Mouse (Mus musculus): ENCODE data around the gene Cdkl4.

Cdkl4 gene

DNA sequence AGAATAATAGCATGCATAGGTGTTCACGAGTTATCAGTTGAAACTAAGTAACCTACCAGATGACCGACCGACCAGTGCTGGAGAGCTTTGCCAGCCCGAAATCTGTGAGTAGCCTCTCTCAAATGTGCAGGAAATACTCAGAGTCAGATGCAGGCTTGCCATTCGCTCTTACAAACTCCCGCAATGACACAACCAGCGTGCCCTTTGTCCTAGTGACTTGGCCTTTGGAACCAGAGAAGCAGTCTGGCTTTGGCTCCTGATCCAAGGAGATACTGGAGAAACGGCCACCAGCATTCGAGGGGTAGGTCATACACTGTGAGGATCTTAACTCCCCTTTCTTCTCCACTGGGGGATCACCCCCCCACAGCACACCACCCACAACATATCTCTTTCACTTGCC, 61.7 kb downstream of the Cdkl4 start:
- DNase-seq = no peak

DNA sequence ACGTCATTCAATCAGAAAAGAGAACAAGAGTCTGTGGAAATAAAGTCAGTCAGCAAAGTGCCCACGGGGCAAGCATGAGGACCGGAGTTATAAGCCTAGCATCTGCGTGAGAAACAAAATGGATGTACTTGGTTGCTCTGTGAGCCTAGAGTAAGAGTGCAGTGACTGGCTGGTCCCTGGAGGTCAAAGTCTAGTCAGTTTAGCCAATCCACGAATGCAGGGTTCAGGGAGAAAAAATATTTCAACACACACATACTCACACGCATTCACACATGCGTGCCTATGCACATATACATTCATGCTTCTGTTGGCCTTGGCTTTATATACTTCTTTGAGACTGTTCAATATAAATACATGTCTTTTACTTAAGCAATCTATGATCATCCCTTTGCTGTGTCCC, 62.1 kb downstream of the Cdkl4 start:
- DNase-seq = no peak

DNA sequence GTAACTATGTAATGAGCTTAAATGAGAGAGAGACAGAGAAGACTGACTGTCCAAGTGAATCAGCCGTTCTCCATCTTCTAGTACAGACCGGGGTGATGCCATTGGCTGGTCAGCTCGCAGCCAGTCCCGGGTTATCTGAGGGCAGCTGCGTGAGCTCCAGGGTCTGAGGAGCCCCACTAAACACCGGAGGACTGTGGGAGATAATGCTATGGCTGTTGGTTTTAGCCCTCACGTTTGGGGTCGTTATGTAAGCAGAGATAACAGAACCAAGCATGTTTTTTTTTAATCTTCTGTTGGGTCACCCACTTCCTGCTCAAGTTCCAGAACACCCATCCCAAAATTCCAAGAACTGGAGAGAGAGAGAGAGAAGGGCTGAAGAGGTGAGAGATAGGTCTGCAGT, 63.8 kb downstream of the Cdkl4 start:
- no peak for DNase-seq

DNA sequence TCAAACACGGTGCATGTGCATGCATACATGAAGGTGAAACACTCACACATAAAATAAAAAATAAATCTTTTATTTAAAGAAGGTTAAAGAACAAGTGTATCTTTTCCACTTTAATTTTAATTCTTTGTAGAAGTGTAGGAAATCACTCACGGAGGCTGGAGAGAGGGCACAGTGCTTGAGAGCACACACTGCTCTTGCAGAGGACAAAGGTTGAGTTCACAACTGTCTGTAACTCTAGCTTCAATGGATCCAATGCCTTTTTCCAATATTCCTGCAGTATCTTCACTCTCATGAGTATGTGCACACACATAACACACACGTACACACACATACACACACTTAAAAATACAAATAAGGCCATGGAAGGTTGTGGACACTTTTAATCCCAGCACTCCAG, 67.2 kb downstream of the Cdkl4 start:
- DNase-seq = no peak

DNA sequence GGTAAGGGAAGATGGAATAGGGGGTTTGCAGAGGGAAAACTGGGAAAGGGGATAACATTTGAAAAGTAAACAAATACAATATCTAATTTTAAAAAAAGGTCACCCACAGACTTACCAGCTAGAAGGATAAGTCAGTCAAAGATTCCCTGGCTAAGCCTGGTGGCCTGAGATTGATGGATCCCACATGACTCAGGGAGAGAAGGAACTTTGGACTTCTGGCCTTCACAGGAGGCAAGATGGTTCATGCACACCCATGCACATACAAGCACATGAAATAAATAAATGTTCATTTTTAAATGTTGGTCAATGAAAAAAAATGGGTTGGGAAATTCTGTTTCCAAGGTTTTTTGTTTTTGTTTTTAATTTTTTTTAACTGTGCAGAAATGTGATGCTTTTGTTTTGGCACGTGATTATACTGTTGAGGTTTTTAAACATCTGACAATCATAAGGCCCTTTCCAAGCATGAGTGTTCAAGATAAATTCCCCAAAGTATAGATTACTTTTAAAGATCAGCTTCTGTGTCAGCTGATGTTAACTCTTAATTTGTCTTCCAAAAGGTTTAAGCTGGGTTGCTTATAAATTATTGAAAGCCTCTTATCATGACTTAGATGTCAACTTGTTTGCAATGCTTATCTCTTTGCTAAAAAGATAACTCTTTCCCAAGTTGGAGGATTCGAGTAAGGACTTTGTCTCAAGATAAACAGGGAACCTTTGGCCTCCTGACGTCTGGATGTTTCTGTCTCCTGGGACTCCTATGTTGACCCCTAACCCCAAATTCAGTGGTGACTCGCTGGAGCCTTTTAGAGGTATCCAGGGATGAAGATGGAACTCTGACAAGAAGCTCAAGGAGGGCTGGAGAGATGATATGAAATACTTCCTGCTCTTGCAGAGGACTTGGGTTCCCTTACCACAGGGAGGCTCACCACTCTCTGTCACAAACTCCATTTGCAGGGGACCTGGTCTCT, 67.8 kb downstream of the Cdkl4 start:
- DNase-seq = no peak

DNA sequence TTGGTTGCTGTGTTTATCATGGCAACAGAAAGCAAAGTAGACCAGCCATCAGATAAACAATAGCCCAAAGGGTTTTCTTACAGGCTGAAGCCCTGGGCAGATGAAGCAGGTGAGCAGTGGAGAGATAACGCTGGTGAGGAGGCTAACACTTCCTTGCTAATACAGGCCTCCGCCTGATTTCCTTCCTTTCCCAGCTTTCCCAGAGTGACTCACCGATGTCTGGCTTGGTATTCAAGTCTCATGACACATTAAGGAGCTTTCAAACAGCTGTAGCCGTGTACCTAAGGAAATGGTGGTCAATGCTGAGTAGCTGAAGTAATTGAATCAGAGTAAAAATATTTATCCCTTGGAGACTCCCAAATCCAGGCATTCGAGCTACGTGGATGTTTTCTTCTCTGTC, 71.8 kb downstream of the Cdkl4 start:
- no peak for DNase-seq

DNA sequence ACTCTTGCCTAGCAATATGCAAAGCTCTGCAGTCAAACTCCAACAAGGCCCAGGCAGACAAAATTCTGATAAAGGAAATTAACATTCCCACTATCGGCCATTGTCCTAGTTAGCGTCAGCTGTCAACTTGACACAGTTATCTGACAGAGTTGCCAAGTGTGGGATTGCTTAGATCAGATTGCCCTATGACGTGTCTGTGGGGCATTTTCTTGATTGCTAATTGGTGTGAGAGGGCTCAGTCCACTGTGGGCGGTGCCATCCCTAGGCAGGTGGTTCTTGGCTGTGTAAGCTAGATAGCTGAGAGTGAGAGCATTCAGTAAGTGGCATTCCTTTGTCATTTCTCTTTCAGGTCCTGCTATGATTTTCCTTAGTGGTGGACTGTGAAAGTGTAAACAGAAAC, 72.3 kb downstream of the Cdkl4 start:
- DNase-seq = no peak

DNA sequence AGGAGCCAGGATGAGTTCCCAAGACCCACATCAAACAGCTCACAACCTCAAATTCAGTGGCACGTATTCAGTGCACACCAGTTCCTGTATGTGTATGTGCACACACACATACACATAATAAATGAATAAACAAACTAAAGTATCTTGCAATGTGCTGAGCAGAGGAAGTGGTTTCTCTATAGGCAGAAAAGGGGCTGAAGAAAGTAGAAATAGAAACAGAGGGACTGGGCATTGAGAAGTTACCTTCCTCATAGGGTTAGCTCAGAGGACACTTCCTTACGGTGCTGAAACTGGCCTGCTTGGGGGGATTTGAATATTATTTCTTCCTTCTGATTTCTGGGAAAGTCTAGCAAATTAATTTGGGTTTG, 75.8 kb downstream of the Cdkl4 start:
- no peak for DNase-seq

DNA sequence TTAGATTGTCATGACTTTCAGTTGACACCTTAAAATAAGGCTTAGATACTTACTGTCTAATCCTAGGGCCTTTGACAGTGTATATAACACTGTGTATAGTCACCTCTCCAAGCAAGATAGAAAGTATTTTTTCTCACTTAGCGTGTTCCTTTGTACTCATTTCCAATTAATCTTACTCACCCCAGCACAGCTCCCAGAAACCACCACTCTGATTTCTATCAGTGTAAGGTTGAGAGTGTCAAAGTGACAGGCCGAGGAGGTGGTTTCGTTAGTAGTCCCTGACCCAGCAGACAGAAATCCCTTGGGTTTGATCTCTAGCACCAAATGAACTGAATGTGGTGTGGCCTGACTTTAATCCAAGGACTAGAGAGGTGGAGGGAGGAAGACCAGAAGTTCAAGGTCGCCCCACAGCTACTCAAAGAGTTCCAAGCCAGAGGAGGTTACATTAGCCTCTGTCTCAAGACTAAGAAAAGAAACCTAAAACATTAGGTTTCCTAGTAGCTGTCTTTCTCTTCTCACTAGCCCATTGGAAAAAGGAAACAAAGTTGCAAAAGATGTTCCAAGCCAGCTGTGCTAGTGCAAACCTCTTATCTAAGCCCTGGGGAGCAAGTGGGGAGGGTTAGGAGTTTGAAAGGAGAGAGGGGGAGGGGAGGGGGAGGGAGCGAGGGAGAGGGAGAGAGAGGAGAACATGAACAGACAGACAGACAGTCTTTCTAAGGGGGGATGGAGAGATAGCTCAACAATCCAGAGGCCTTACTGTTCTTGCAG, 76.4 kb downstream of the Cdkl4 start:
- no peak for DNase-seq

DNA sequence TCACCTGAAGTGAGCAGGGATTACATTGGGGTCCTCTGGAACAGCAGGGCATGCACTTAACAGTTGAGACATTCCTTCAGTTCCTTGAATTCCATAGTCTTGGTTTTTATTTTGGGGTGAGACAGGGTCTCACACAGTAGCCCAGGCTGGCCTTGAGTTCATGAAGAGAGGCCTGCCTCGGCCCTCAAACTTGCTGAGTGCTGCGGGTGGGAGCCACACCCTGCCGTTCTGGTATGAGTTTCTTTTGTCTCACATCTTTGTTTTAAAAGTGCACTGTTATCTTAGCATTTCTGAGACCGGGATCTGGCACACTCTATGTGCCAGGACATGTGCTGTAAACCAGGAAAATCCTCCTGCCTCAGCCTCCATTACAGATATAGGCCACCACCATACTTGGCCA, 77.6 kb downstream of the Cdkl4 start:
- no peak for DNase-seq

DNA sequence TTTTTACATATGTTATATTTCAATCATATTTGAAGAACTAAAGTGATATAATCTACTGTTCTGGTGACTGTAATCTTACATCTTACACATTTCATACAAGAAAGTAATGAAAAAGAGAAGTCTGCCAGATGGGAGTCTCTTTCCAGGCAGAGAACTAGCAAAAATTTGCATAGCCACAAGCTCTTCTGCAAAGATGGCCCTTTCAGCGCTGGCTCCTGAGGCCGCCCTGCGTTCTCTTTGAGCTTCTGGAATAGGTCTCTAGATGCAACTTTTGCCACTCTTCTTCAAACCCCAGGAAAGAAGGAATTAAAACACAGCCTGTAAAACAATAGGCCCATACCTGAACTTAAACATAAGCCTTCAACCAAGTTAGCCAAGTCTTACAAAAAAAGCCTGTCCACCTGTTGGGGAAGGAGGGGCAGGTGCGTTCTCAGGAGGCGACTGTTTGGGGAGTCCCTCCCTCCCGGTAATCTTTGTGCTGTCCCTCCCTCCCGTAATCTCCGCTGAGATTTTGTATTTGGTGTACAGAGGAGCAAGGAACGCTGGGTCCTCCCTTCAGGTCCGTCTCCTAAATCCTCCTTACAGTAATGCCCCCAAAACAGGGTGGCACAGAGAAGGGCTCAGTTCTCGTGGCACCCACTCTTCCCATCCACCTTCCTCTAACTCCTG, 78.9 kb downstream of the Cdkl4 start:
- no peak for DNase-seq

DNA sequence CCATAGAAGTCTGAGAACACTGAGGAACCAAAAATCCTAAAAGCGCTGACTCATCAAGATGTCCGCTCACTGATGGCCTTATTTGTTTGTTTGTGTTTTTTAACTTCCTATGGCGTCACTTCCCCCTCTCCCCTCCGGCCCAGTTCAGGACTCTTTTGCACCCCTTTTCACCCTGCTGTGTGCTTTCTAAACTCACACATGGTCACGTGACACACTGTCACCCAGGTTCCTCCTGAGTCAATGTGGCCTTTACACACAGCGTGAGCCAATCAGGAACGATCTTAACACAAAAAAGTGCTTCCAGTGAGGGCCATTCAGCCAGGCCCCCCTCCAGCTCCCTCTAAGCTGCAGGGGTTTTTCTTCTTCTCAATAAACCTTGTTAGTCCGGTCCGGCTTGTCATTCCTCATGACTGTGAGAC, 80.4 kb downstream of the Cdkl4 start:
- DNase-seq = no peak

DNA sequence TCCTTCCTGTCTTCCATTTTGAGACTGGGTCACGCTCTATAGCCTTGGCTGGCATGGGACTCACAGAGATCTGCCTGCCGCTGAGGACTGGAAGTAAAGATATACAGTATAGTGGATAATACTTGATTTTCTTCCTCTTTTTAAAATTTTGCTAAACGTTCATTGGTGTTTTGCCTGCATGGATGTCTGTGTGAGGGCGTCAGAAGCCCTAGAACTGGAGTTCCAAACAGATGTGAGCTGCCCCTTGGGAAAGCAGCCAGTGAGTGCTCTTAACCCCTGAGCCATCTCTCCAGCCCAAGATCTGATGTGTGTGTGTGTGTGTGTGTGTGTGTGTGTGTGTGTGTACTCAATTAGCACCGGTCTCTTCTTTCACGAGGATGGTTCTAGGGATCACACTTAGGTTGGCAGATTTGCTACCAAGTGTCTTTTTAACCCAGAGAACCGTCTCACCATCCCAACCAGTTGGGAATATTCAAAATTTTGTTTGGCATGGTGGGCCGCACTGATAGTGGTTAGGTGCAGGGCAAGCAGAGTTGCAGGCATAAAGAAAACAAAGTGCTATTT, 80.9 kb downstream of the Cdkl4 start:
- DNase-seq = no peak

DNA sequence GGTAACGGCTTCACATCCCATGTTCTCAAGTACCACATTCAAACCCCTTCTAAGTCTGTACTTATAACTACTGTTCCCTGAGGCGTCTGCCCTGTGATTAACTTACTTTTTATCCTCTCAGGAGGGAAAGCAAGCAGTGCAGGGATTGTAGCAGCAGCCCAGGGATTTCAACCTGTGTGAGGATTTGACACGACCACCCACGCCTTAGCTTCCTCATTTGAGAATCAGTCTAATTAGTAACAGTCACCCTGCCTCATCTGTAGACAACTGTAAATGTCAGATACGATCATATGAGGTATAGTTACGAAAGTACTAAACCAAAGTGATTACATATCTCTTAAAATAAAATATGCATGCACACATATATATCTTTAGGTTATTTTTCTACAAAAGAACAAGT, 81.4 kb downstream of the Cdkl4 start:
- no peak for DNase-seq

DNA sequence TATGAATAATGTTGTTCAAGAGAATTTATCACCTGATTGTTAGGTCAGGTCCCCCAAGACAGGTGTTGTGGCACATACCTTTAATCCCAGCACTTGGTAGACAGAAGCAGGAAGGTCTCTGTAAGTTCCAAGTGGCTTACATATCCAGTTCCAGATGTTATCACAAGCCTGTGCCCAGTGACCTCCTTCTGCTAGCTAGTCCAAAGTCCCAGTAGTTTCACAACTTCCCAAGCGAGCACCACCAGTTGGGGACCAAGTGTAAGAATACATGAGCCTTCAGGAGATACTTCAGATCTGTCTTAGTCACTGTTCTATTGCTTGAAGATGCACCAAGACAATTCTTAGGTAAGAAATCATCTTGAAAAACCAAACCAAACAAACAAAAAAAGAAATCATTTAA, 83.7 kb downstream of the Cdkl4 start:
- no peak for DNase-seq

DNA sequence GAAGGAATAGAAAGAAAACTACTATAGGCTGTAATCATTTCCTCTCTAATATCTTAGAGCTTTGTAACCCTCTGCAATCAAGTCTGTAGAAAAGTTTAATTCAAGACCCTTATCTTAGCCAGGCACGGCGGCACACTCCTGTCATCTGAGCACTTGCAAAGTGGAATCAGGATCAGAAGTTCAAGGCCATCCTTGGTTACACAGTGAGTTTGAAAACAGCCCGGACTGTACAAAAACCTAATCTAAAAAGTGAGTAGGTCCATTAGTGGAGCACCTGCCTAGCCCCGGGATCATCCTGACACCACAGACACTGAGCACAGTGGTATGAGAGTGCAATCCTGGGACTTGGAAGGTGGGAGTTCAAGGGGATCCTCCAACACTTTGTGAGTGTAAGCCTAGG, 84.8 kb downstream of the Cdkl4 start:
- no peak for DNase-seq

DNA sequence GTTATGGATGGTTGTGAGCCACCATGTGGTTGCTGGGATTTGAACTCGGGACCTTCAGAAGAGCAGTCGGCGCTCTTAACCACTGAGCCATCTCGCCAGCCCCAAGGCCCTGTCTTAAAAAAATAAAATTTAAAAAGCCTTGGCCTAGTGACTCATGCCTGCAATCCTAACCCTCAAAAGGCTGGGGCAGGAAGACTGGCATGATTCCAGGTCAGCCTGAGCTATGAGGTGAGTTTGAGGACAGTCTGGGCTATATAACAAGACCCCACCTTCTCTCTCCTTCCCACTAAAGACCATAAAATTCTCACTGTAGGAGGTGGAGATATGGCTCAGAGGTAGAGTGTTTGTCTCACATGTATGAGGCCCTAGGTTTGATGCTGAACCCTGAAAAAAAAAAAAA, 85.3 kb downstream of the Cdkl4 start:
- no peak for DNase-seq

DNA sequence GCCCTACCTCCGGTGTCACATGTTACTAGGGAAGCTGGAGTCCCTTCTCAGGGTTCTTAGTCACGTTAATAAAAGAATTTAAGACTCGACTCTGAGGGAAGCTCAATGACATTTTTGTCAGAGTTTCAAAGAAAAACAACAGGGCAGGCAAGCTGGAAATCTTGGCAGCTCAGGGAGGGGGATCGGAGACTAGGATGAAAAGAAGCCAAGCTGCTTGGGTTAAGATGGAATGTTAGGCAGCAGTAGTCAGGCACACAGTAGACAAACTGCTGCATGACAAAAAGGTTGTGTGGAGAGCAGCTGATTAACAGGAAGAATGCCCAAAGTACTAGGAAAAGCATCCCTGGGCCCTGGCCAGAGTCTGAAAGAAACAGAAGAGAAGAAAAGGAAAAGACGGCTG, 87.4 kb downstream of the Cdkl4 start:
- no peak for DNase-seq

DNA sequence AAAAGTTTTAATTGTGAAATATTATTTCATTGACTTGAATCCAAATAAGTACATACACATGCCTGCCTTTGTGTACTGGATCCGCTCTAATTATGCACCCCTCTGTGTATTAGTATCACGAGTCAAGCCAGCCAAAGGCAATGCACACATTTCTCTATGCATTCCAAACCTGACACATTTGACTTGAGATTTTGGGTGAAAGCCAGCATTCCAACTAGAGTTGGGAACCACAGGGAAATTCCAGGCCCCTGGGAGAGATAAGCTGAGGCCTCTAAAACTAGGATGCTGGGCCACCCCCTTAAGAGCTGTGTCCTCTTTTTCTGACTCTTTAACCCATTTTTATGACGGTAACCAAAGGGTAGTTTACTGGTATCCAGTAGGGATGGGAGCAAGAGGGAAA, 88.7 kb downstream of the Cdkl4 start:
- DNase-seq = no peak

DNA sequence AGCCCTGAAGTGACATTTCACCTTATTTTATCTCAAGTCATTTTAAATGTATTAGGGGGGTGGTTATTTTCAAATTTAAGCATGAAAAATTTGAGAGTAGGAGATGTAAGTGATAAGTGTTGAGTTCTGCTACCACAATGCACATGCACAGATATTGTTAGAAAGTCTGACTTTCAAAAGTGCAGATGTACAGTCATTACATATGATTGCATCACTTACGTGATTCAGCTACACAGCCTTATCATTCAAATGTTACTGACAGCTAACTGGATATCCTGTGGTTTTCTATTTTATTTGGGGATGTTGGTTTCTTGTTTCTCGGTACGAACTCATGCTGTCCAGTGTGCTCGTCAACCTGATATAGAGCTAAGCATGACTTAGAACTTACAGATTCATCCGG, 92.5 kb downstream of the Cdkl4 start:
- DNase-seq = no peak

DNA sequence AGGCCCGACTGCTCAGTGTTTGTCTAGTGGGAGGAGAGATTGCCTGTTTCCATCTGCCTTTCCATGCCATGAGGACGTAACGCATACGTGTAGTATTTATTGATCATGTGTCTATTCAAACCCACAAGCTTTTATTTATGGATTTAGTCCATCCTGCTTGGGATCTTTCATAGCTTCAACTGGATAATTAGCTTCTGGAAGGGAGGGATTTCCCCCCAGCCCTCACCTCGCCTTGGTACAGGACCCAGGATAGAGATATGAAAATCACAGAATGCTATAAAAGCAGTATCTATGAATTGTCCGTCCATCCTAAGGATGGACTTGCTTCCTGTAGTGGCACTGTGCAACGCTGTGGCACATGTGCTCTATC, 96.8 kb downstream of the Cdkl4 start:
- no peak for DNase-seq

DNA sequence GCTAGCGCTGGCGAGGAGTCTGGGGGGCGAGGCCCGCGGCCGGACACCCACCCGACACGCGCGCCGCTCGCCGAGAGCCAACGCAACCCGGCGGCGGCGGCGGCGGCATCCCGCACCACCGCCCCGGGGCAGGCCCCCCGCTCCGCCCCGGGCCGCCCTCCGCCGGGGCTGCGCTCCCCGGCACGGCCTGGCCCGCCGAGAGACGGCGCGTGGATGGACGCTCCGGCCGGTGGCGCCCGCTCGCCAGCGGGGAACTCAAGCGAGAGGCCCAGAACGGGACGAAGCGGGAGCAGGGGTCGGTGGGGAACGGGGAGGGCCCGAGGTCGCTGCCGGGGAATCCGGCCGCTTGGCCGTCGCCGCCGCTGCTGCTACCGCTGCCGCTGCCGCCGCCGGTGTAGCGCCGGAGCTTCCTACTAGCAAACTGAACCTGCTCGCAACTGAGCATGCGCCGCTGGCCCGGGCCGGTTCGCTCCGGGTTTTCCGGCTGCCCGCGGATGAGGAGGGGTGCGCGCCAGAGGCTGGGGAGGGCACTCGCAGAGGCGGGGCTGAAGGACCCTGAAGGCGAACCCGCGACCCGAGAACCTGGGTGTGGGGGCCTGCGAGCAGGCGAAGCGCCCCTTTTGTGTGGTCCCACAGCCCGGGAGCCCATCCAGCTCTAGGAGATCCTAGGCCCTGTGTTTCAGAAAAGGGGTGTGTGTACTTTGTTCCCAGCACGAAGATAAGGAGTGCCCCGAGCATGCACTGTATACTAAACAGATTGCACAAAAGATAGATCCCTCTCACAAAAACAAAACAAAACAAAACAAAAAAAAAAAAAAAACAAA, 97.4 kb downstream of the Cdkl4 start, which contains the start of gene Sos1:
TSS of gene Sos1 (minus strand) at position 423 of the 824 bp plus-strand sequence.
- DNase-seq = peak; percentile 98
